Mouse (Mus musculus) right cerebral cortex, adult 18-20 months (tissue): ENCODE measurements at regions not wholly inside any gene's neighbourhood (a gene's known extent, or its start where the extent isn't known, plus 50 kb on each side); places are given as distances from the start of the nearest gene placed in this dataset.

ENCODE experiments used
- DNase-seq: peaks from one replicate; pipeline ENCODE4 v3.0.0; 2022; ENCODE audit warnings: mixed read lengths

DNA sequence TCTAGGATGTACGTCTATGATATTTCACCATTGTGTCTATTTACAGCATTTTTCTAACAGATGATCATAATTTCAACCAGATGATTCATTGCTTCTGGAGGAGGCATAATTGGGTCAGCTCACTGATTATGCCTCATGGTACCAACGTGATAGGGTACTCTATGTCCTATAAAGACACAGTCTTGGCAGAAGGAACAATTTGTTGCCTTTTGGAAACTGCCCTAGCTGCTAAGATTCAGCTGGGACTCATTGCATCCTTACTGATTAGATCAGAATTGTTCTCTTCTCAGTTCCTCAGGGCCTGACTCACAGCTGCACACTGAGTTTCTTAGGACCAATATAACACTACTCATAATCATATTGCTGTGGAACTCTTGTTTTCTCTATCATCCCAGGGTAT, 856.6 kb upstream of the Pcdh17 start:
- peak; percentile 21 for DNase-seq
